11 mouse cellular contexts compared by ENCODE assay signal in genomic region chr10:61968003-61968553, GRCm38 (mm10). TPM values are rescaled to one million over a fixed set of nuclear protein-coding genes. Genes with fewer than 3 reads are reported as not detected.
"Had no signal": no experiment of that assay in that cellular context is flagged by ENCODE, and none has a peak within 500 bp of the region (broad histone marks: within the 10 kb centered on the region; RNA-seq: fewer than 3 reads in every experiment).

No protein-coding gene starts in this region.

- H3K9ac ChIP-seq: kidney, embryonic 15.5 days; limb, embryonic 13.5 days; lung, embryonic 15.5 days; midbrain, embryonic 13.5 days had no signal

- DNase-seq: kidney, postnatal 14 days; left cerebral cortex, postnatal 4 days; lung, postnatal 14 days; right cerebral cortex, adult 18-20 months; right cerebral cortex, postnatal 25 days; thymus, postnatal 36 days had no signal

- H3K27ac ChIP-seq: limb, embryonic 13.5 days; lung, embryonic 15.5 days; macrophage; midbrain, embryonic 13.5 days had no signal

- H3K9me3 ChIP-seq: kidney, embryonic 15.5 days; limb, embryonic 13.5 days; lung, embryonic 15.5 days; midbrain, embryonic 13.5 days had no signal

- H3K4me3 ChIP-seq: kidney, embryonic 15.5 days; limb, embryonic 13.5 days; lung, embryonic 15.5 days; midbrain, embryonic 13.5 days had no signal

- H3K4me2 ChIP-seq: kidney, embryonic 15.5 days; limb, embryonic 13.5 days; lung, embryonic 15.5 days; midbrain, embryonic 13.5 days had no signal

- H3K36me3 ChIP-seq: kidney, embryonic 15.5 days; limb, embryonic 13.5 days; lung, embryonic 15.5 days; midbrain, embryonic 13.5 days had no signal

- ATAC-seq: midbrain, embryonic 13.5 days had no signal

RNA-seq across cellular contexts. Expression of gene Col13a1, which starts 10.8 kb away (rescaled TPM):
- polyA plus RNA-seq: macrophage had no signal
